Mouse (Mus musculus): ENCODE measurements around the gene Nrxn2.

The Nrxn2 gene

GRCm38 (mm10) chr19:6418233-6418879 is at the start of gene Nrxn2:
Gene Nrxn2 (plus strand): TSS chr19:6418731.
- CTCF ChIA-PET = interaction anchor here (0.7 kb wide), 1 partner anchor 34 kb away, joined by 3 read pairs; no protein-coding TSS in a partner anchor

GRCm38 (mm10) chr19:6370175-6370574 is 48.4 kb upstream of the Nrxn2 start:
- CTCF ChIA-PET = interaction anchor here (0.5 kb wide), 1 partner anchor 19 kb away, joined by 3 read pairs; no protein-coding TSS in a partner anchor

GRCm38 (mm10) chr19:6372433-6372832 is 46.1 kb upstream of the Nrxn2 start:
- CTCF ChIA-PET = no interaction called here

GRCm38 (mm10) chr19:6373539-6374400 is 44.8 kb upstream of the Nrxn2 start:
- CTCF ChIA-PET = interaction anchor here (0.6 to 0.9 kb wide), 3 partner anchors 10 to 21 kb away, joined by 3 read pairs; no protein-coding TSS in a partner anchor

- CTCF ChIA-PET = no interaction called here
Observed at GRCm38 (mm10) chr19:6374571-6374970, 44.0 kb upstream of the Nrxn2 start.

- CTCF ChIA-PET = no interaction called here
Observed at GRCm38 (mm10) chr19:6375423-6376254, 42.9 kb upstream of the Nrxn2 start.

GRCm38 (mm10) chr19:6376255-6376564 is 42.3 kb upstream of the Nrxn2 start:
- CTCF ChIA-PET = no interaction called here

GRCm38 (mm10) chr19:6376643-6377042 is 41.9 kb upstream of the Nrxn2 start:
- CTCF ChIA-PET = no interaction called here

- CTCF ChIA-PET = no interaction called here
Observed at GRCm38 (mm10) chr19:6377327-6378040, 41.0 kb upstream of the Nrxn2 start.

GRCm38 (mm10) chr19:6380411-6381166 is 37.9 kb upstream of the Nrxn2 start:
- CTCF ChIA-PET = no interaction called here

GRCm38 (mm10) chr19:6381238-6381637 is 37.3 kb upstream of the Nrxn2 start:
- CTCF ChIA-PET = no interaction called here

GRCm38 (mm10) chr19:6382323-6382924 is 36.1 kb upstream of the Nrxn2 start:
- CTCF ChIA-PET = no interaction called here

- CTCF ChIA-PET = interaction anchor here (0.6 to 0.8 kb wide), 2 partner anchors 10 to 632 kb away, joined by 3 read pairs; no protein-coding TSS in a partner anchor
Observed at GRCm38 (mm10) chr19:6383470-6383869, 35.1 kb upstream of the Nrxn2 start.

- CTCF ChIA-PET = interaction anchor here (0.8 kb wide), 1 partner anchor 11 kb away, joined by 3 read pairs; no protein-coding TSS in a partner anchor
Observed at GRCm38 (mm10) chr19:6384128-6384527, 34.4 kb upstream of the Nrxn2 start, which contains the start of gene Pygm. Gene Pygm (plus strand): TSS chr19:6384399.

- CTCF ChIA-PET = no interaction called here
Observed at GRCm38 (mm10) chr19:6384954-6385353, 33.6 kb upstream of the Nrxn2 start.

- CTCF ChIA-PET = no interaction called here
Observed at GRCm38 (mm10) chr19:6385419-6385818, 33.1 kb upstream of the Nrxn2 start.

- CTCF ChIA-PET = interaction anchor here (0.6 kb wide), 1 partner anchor 130 kb away, joined by 3 read pairs; no protein-coding TSS in a partner anchor
Observed at GRCm38 (mm10) chr19:6385821-6386220, 32.7 kb upstream of the Nrxn2 start.

GRCm38 (mm10) chr19:6386234-6386633 is 32.3 kb upstream of the Nrxn2 start:
- CTCF ChIA-PET = interaction anchor here (0.6 kb wide), 1 partner anchor 129 kb away, joined by 3 read pairs; no protein-coding TSS in a partner anchor

- CTCF ChIA-PET = interaction anchor here (0.5 kb wide), 1 partner anchor 89 kb away, joined by 10 read pairs; no protein-coding TSS in a partner anchor
Observed at GRCm38 (mm10) chr19:6388006-6388405, 30.5 kb upstream of the Nrxn2 start.

GRCm38 (mm10) chr19:6389803-6390202 is 28.7 kb upstream of the Nrxn2 start:
- CTCF ChIA-PET = no interaction called here

Data from spleen, embryonic (tissue).